Mouse (Mus musculus) forebrain, embryonic 11.5 days (tissue): ENCODE results near the gene Akap8. TPM values are rescaled to one million over a fixed set of nuclear protein-coding genes. Genes with fewer than 3 reads are reported as not detected.

Source experiments
- ATAC-seq: fragments of 200-750 bp; cut with Nextera tagmentation; replicated peaks from 2 replicates; pipeline ENCODE4 v1.8.0; 2017; ENCODE audit warnings: moderate TSS enrichment; ENCODE audit not compliant: low FRiP score
- DNase-seq: peaks from one replicate; pipeline ENCODE4 v3.0.0-alpha.2; 2017; ENCODE audit warnings: low spot score
- H3K27ac ChIP-seq: fragments of 300-500 bp; sonication (generic); 2 replicates; pipeline ENCODE4 v1.5.1; 2014; ENCODE audit warnings: low read depth, low read length
- H3K27me3 ChIP-seq: fragments of 300-500 bp; sonication (generic); 2 replicates; pipeline ENCODE4 v1.6.1; 2014; ENCODE audit warnings: mild to moderate bottlenecking, low read length, mixed read lengths; ENCODE audit not compliant: control insufficient read depth, insufficient read depth
- H3K36me3 ChIP-seq: fragments of 300-500 bp; sonication (generic); 2 replicates; pipeline ENCODE4 v1.6.1; 2014; ENCODE audit warnings: mild to moderate bottlenecking, low read length, moderate library complexity, mixed read lengths; ENCODE audit not compliant: control insufficient read depth, insufficient read depth
- H3K4me1 ChIP-seq: fragments of 300-500 bp; sonication (generic); replicated peaks from 2 replicates; pipeline ENCODE4 v1.6.1; 2014; ENCODE audit warnings: low read length, mixed read lengths; ENCODE audit not compliant: control insufficient read depth, insufficient read depth
- H3K4me2 ChIP-seq: fragments of 300-500 bp; sonication (generic); 2 replicates; pipeline ENCODE4 v1.6.1; 2014; ENCODE audit warnings: low read depth, mild to moderate bottlenecking, low read length, moderate library complexity, mixed read lengths; ENCODE audit not compliant: severe bottlenecking
- H3K4me3 ChIP-seq: fragments of 300-500 bp; sonication (generic); 2 replicates; pipeline ENCODE4 v1.5.1; 2014; ENCODE audit warnings: low read depth, low read length
- H3K9ac ChIP-seq: fragments of 300-500 bp; sonication (generic); 2 replicates; pipeline ENCODE4 v1.6.1; 2014; ENCODE audit warnings: low read length
- H3K9me3 ChIP-seq: fragments of 300-500 bp; sonication (generic); 2 replicates; pipeline ENCODE4 v1.6.1; 2016; ENCODE audit warnings: low read length, mixed read lengths; ENCODE audit not compliant: control insufficient read depth
- WGBS: fragments of 180-500 bp; shearing (Covaris S2); extraction: QIAGEN DNeasy Blood & Tissue Kit; methylation state at CpG from one replicate; pipeline ENCODE4 v1.1.7; 2014; 5-methylcytosine and 5-hydroxymethylcytosine counted together
- polyA plus RNA-seq: library from polyadenylated mRNA; unstranded; fragments of >200 nt; fragmentation: Nextera tagmentation; extraction: Ambion mirVana; gene quantifications from 2 replicates; pipeline ENCODE4 v1.2.1, GENCODE M21; 2014

Gene Akap8
- polyA plus RNA-seq = 70.5 and 78.4 TPM in 2 replicates

GRCm38 (mm10) chr17:32320597-32321389 lies at the start of gene Akap8:
Gene Akap8, minus strand, starts transcription at chr17:32321238.
- Histone ChIP-seq H3K27me3 (no peaks in the 10 kb centered on the region), H3K27ac (peak within 1 kb of the TSS; percentile 95), H3K9me3 (no peaks in the 10 kb centered on the region), H3K4me2 (peak within 1 kb of the TSS; percentile 94), H3K4me1 (no peaks in the 10 kb centered on the region; the same call in 1 of the 2 replicates), H3K36me3 (peaks cover 11% of the 10 kb centered on the region), H3K9ac (peak within 1 kb of the TSS; percentile 93), H3K4me3 (peak within 1 kb of the TSS; percentile 95)
- peak; percentile 98 for ATAC-seq
- WGBS = under 1% methylated on average over 83 of the region's 83 CpGs
- peak; percentile 99 for DNase-seq

DNA sequence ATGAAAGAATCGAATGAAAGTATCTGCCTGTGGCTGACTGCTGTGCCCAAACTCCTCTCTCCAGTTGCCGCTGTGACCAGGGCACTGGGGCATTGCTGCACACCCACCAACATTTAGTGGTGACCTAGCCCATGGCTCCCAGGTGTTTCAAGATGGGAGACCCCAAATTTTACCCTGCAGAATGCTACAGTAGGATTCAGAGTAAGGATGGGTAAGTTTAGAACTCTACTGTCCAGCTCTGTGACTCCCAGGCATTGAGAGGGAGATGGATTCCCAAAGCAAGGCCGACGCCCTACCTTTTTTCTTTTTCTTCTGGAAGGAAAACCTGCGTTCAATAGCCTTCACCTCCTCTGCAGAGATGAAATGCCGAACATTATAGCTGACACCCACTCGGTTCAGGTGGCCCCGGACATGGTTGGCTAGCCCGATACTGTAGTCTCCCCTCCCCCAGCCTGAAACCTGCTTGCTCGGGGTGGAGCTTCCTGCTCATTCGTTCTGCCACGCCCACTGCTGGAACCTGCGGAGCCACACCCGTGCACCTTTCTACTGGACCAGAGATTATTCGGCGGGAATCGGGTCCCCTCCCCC lies 48.0 kb upstream of the Akap8 start:
- no peaks in the 10 kb centered on the region for H3K27me3 ChIP-seq
- DNase-seq (no peak), ATAC-seq (0 out of 2 replicates have a peak, but pooled peaks have one; percentile 42)
- no peaks in the 10 kb centered on the region for H3K4me1 ChIP-seq
- peak overlapping the region; percentile 7; the same call in 1 of the 2 replicates for H3K9ac ChIP-seq
- H3K27ac ChIP-seq = no peak overlapping the region
- H3K9me3 ChIP-seq = no peaks in the 10 kb centered on the region
- no peaks in the 10 kb centered on the region for H3K36me3 ChIP-seq
- 12% methylated on average over 12 of the region's 17 CpGs for WGBS
- H3K4me3 ChIP-seq = peak overlapping the region; percentile 9; the same call in 1 of the 2 replicates
- peak overlapping the region; percentile 34; the same call in 1 of the 2 replicates for H3K4me2 ChIP-seq

- ATAC-seq (no peak), DNase-seq (no peak)
- Histone ChIP-seq H3K36me3 (no peaks in the 10 kb centered on the region), H3K9ac (no peak overlapping the region), H3K4me1 (peaks cover 6% of the 10 kb centered on the region), H3K27me3 (no peaks in the 10 kb centered on the region), H3K27ac (no peak overlapping the region), H3K4me2 (no peak overlapping the region), H3K4me3 (no peak overlapping the region), H3K9me3 (no peaks in the 10 kb centered on the region)
- 89% methylated on average over 11 of the region's 11 CpGs for WGBS
Observed at GRCm38 (mm10) chr17:32367706-32368105, 46.7 kb upstream of the Akap8 start.

GRCm38 (mm10) chr17:32365296-32365695 lies 44.3 kb upstream of the Akap8 start:
- H3K27ac ChIP-seq = no peak overlapping the region
- whole genome bisulfite sequencing = 85% methylated on average over 1 of the region's 1 CpGs
- no peak overlapping the region for H3K4me2 ChIP-seq
- no peaks in the 10 kb centered on the region for H3K27me3 ChIP-seq
- DNase-seq (no peak), ATAC-seq (no peak)
- H3K36me3 ChIP-seq = peaks cover 5% of the 10 kb centered on the region; the same call in 1 of the 2 replicates
- peaks cover 7% of the 10 kb centered on the region for H3K4me1 ChIP-seq
- no peak overlapping the region for H3K9ac ChIP-seq
- no peaks in the 10 kb centered on the region for H3K9me3 ChIP-seq
- H3K4me3 ChIP-seq = no peak overlapping the region

DNA sequence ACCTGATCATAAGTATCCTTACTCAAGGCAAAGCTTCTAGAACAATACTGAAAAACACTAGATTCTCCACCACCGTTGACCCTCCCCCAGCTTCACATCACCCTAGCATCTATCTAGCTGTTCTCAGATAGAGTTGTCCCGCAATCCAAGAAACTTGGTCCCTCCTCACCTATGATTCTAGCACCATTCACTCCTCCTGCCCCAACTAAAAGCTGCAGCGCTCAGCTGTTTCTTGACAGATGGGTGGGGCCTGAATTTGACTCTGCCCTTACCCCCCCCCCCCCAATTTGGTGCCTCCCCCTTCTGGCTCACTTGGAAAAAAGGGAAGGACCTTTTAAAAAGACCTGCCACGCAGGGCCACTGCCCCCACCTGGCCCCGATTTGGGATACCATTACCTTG lies 43.8 kb upstream of the Akap8 start:
- ATAC-seq (peak; percentile 20), DNase-seq (no peak)
- H3K9me3 ChIP-seq = no peaks in the 10 kb centered on the region
- peak overlapping the region; percentile 86 for H3K4me3 ChIP-seq
- peaks cover 7% of the 10 kb centered on the region for H3K4me1 ChIP-seq
- peaks cover 10% of the 10 kb centered on the region; the same call in 1 of the 2 replicates for H3K36me3 ChIP-seq
- 64% methylated on average over 5 of the region's 5 CpGs for WGBS
- peak overlapping the region; percentile 97 for H3K9ac ChIP-seq
- H3K27me3 ChIP-seq = no peaks in the 10 kb centered on the region
- H3K4me2 ChIP-seq = peak overlapping the region; percentile 37; the same call in 1 of the 2 replicates
- H3K27ac ChIP-seq = no peak overlapping the region

DNA sequence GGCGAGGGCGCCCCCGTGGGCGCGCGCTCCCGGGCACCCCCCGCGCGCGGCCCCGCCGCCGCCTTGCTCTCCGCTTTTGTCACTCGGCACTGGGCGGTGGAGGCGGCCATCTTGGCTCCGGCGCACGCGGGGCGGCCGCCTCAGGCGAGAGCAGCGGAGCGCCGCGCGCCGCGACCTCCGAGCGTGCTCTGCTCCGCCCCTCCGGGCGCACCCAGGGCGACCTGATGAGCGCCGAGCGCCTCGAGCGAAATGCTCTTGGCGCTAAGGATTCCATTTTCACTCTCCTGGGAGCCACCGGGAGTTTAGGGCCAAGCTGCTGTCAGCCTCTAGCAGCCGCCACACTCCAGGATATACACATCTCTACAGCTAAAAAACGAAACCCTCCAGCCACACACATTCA lies 43.3 kb upstream of the Akap8 start:
- Histone ChIP-seq H3K4me2 (peak overlapping the region; percentile 37; the same call in 1 of the 2 replicates), H3K9me3 (no peaks in the 10 kb centered on the region), H3K36me3 (peaks cover 13% of the 10 kb centered on the region; the same call in 1 of the 2 replicates), H3K27ac (no peak overlapping the region), H3K4me3 (peak overlapping the region; percentile 86), H3K27me3 (no peaks in the 10 kb centered on the region), H3K4me1 (peaks cover 7% of the 10 kb centered on the region), H3K9ac (peak overlapping the region; percentile 97)
- DNase-seq (peak; percentile 94), ATAC-seq (peak; percentile 93)
- WGBS = 1% methylated on average over 28 of the region's 47 CpGs

DNA sequence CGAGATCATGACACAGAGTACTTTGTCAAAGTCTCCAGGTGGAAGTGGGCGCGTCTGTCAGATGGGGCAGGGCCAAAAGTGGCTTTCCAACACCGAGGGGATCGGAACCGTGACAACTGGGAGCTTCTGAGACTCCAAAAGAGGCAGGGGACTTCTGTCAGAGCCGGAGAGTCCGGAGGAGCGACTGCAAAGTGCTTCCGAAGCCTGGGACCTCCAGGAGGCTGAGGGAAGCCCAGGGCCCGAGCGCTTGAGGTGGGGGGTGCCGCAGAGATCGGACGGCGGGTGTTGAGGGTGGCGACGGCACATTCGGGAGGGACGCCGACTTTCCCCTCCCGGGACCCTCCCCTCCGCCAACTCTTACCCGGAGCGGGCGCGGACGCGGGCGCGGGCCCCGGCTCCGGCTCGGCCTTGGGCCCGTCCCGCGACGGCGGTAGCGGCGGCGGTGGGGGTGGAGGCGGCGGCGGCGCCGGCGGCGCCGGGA lies 42.8 kb upstream of the Akap8 start:
- DNase-seq = peak; percentile 67

DNA sequence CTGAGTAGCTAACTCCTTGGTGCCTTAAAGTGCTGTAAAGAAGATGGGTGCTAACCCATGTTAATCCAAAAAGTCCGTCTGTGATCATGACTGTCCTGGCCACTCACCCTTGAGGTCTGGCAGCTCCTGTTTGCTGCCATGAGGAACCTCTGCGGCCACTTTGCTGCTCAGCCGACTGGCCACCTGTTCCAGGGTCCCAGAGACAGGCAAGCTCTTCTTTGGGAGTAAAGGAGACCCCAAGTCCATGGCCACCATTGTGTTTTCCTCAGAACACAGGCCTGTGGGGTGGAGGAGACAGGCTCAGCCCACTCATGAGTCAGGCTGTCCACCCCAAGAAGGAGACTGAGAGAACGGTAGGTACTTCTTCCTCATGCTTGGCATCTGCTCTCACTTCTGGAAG lies 41.6 kb upstream of the Akap8 start:
- Histone ChIP-seq H3K4me3 (0 out of 2 replicates have a peak overlapping the region, but pooled peaks have one; percentile 86), H3K27ac (no peak overlapping the region), H3K27me3 (no peaks in the 10 kb centered on the region), H3K9me3 (no peaks in the 10 kb centered on the region), H3K4me1 (peaks cover 7% of the 10 kb centered on the region), H3K9ac (peak overlapping the region; percentile 97; the same call in 1 of the 2 replicates), H3K36me3 (peaks cover 26% of the 10 kb centered on the region), H3K4me2 (peak overlapping the region; percentile 69)
- DNase-seq (no peak), ATAC-seq (no peak)
- 91% methylated on average over 4 of the region's 4 CpGs for WGBS

More for the DNA sequence above, 42.8 kb upstream of the Akap8 start:
- peak overlapping the region; percentile 42; the same call in 1 of the 2 replicates for H3K27ac ChIP-seq
- peak overlapping the region; percentile 97 for H3K9ac ChIP-seq
- 0% methylated on average over 31 of the region's 50 CpGs for WGBS
- H3K4me1 ChIP-seq = peaks cover 7% of the 10 kb centered on the region
- no peaks in the 10 kb centered on the region for H3K9me3 ChIP-seq
- ATAC-seq = peak; percentile 65
- H3K4me3 ChIP-seq = peak overlapping the region; percentile 86
- H3K36me3 ChIP-seq = peaks cover 17% of the 10 kb centered on the region
- no peaks in the 10 kb centered on the region for H3K27me3 ChIP-seq
- H3K4me2 ChIP-seq = peak overlapping the region; percentile 69
